Mouse (Mus musculus): ENCODE data around the gene Rchy1.

GRCm38 (mm10) chr5:91983490-91983889, 20.6 kb upstream of the Rchy1 start:
- TF ChIP-seq POLR2A (IDR thresholded peaks at IDR 0.05; ENCODE audit: borderline replicate concordance, low read depth, low read length) = no peak
- TF ChIP-seq CTCF (IDR thresholded peaks at IDR 0.05; ENCODE audit: low read depth, low read length) = no peak

All from bone marrow macrophage, adult 2 months (primary cell).